Mouse (Mus musculus): ENCODE measurements around the gene Isoc2b.
"Not testable (repeated sequence)": the region's sequence is repeated elsewhere in the genome, so short reads cannot be mapped to it uniquely, and the experiment has no call there.

The Isoc2b gene

GRCm38 (mm10) chr7:4866631-4867180 lies 3.4 kb downstream of the Isoc2b start:
- CTCF ChIA-PET, result no interaction called here

DNA sequence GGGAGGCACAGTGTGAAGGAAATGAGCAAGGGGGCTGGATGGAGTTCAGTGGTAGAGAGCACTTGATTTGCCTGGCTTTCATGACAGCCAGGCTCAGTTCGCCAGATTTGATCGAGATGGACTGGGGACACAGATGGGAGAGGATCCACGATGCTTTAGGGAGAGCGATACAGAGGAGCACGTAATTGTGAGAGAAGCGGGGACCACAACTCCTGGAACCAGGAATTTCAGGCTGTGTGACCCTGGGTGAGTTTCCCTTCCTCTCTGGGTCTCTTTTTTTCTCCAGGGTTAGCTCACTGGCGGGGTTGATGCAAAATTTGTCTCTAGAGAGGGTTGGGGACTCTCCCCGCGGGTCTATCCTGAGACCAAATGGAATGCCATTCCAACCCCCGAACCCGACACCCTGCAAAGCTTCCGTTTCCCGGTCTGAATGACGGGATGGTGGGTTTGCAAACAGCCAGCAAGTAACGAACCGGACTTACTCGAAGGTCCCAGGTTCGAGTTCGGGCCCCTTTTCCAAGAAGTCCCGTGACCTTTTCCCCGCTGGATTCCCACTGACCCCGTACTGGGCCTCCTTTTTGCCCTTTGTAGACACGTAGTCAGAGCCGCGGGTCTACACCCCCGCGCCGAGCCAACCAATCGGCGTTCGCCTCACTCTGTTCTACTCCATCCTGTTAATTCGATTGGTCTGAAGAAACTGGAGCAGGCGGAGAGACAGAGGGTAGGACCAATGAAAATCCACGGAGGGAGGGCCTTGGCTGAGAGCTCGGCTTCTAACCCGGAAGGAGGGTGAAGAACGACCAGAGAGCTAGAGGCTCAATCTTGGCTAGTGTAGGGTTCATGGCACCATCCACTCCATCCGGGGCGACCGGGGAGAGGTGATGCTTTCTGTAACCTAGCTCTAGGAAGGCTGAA lies 4.2 kb downstream of the Isoc2b start:
- CTCF ChIA-PET, result no interaction called here

DNA sequence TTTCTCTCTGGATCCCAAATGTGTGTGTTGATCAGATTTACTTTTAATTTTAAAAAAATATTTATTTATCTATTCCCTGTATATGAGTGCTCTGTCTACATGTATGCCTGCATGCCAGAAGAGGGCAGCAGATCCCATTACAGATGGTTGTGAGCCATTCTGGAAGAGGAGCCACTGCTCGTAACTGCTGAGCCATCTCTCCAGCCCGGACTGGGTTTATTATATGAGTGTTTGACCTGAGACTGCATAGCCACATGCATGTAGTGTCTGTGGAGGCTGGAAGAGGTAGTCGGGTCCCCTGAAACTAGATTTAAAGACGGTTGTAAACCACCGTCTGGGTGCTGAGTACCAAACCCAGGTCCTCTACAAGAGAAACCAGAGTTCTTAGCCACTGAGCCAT lies 5.0 kb downstream of the Isoc2b start:
- CTCF ChIA-PET, result no interaction called here

GRCm38 (mm10) chr7:4864130-4864845 lies 5.8 kb downstream of the Isoc2b start:
- CTCF ChIA-PET, result interaction anchor here (0.7 kb wide), 1 partner anchor 76 kb away, joined by 3 read pairs; no protein-coding TSS in a partner anchor

- CTCF ChIA-PET, result no interaction called here
These were observed 6.4 kb downstream of the Isoc2b start for GRCm38 (mm10) chr7:4863541-4864080.

DNA sequence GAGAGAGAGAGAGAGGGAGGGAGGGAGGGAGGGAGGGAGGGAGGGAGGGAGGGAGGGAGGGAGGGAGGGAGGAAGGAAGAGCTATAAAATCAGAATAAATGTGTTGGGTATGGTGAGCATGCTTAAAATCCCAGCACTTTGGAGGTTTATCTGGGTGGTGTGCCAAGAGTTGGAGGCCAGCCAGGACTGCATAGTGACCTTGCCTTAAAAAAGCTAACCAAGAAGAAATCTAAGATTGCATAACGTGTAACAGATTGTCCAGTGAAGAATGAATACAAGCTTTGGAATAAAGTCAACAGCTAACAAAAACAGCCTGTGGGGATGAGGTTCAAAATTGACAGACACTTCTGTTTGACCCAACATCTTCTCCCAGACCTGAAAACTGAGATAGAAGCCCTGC lies 7.0 kb downstream of the Isoc2b start:
- CTCF ChIA-PET, result no interaction called here

GRCm38 (mm10) chr7:4860926-4861325 lies 9.1 kb downstream of the Isoc2b start:
- CTCF ChIA-PET, result not testable (repeated sequence)

DNA sequence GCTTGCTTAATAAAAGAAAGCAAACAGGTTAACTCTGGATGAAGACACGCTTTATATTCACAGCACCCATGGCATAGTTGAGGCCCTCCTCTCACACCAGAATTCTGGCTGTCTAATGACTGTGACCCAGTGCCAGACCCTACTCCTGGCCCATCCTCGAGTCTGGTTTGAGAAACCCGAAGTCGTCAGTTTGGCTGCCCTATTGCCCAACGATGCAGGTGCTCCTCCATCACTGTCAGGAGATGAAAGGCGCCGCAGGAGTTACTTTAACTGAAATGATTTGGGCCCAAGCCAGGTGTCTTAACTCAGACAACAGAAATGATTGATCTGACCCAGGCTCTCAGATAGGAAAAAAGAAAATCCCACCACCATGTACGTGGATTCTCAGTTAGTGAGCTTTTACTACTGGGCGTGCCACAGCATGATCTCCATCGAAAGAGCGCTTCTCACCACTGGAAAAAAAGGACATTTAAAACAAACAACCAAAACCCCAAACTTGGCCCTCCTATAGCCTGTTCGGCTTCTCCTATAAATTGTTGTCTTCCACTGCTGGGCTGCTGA lies 10.6 kb downstream of the Isoc2b start:
- CTCF ChIA-PET, result interaction anchor here (0.6 kb wide), 1 partner anchor 411 kb away, joined by 25 read pairs; no protein-coding TSS in a partner anchor

GRCm38 (mm10) chr7:4857321-4857720 lies 12.7 kb downstream of the Isoc2b start:
- CTCF ChIA-PET, result no interaction called here

GRCm38 (mm10) chr7:4856508-4856907 lies 13.6 kb downstream of the Isoc2b start:
- CTCF ChIA-PET, result no interaction called here

DNA sequence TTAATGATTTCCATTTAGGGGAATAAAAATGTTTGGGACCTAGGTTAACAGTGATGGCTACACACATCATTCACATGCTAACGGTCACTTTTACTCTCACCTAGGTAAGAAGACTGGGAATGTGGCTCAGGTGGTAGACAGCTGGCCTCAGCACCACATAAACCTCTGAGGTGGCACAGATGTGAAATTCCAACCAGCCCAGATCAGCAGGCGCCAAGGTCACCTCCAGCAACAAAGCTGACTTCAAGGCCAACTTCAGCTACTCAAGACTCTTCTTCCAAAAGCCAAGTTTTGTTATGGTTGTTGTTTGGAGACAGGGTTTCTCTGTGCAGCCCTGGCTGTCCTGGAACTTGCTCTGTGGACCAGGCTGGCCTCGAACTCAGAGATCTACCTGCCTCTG lies 16.4 kb downstream of the Isoc2b start:
- CTCF ChIA-PET, result no interaction called here

GRCm38 (mm10) chr7:4851315-4851688 lies 18.8 kb downstream of the Isoc2b start:
- CTCF ChIA-PET, result no interaction called here

DNA sequence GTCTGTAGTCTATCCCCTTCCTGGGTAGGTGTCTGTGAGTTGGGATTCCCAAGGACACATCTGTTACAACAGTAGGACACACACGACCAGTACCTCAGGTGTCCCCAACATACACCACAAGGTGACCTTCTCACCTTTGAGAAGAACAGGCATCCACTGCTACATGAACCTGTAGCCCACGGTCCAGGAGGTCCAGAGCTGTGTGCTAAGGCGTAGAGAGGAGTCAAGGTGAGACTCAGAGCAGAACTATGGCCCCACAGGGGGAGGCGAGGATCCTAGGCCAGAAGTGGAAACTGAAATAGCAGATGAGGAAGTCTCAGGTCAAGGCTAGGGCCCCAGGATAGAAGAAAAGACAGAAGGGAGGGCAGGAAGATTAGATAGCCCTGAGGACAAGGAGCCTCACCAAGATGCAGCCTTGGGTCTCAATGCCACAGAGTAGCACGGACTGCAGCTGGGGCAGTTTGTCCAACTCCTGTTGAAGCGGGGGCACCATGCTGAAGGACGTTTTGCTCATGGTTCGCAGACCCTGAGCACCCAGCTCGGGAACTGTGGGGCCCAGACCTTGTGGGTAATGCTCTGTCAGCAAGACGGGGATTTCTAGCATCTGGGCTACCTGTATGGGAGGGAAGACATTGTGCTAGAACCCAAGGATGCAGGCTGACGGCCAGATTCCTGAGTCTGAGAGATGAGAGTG lies 19.3 kb downstream of the Isoc2b start:
- CTCF ChIA-PET, result no interaction called here

GRCm38 (mm10) chr7:4849372-4849771 lies 20.7 kb downstream of the Isoc2b start:
- CTCF ChIA-PET, result no interaction called here

GRCm38 (mm10) chr7:4844917-4845309 lies 25.1 kb downstream of the Isoc2b start:
- CTCF ChIA-PET, result no interaction called here

DNA sequence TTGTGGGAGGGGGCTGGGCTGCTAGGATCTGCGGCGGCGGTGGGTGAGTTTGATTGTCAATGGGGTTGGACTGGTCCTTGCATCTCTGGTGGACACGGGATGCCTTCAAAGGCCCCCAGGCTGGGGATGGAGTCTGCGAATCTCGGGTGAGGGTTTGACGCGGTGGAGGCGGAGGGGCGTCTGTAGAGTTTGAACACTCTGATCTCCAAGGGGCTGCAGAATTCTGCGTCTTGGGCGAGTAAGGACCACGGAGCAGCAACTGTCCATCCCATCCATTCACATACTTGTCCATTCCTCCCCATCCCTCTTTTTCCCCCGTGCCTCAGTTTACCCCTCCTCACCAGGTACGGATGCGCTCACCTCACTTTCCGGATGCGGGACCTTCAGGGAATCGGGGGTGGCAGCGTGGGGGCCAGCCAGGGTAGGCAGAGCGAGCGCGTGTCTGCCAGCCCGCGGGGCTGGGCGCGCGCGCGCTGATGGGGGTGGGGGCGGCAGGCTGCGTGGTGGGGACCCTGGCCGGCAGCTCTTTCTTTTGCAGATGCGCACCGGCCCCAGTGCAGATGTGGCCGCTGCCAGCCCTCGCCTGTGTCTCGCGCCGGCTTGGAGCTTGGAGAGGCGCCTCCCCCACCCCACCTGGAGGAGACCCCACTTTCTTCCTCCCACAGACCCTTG lies 25.7 kb downstream of the Isoc2b start, which contains the start of gene Shisa7:
TSS of gene Shisa7 (minus strand) at position 452 of the 672 bp plus-strand sequence.
- CTCF ChIA-PET, result no interaction called here

DNA sequence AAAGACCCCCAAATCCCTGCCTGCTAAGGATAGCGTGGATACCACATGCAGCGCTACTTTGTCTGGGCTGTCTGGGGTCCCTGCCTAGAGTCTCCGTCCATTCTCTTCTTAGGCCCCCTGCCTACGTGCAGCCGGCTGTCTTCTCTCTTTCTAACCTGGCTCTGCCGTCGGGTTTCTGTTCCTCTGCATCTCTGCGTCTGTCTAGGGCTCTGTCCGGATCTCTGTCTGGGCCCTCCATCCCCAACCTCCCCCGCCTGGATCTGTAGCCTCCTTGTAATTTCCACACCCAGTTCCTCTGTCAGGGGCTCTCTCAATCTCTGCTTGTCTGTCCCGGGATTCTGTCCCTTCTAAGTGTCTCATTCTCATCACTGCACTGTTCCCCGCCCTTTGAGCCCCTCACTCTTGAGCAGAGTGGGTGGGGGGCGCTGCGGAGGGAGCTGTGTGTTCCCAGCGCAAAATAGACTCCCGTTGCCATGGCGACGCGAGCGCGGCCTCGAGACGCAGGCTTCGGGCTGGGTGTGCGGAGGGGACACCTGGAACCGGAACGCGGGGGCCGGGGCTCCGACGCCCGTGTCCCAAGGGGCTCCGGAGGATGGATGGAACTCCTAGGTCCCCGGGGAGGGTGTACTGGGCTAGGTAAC lies 26.3 kb downstream of the Isoc2b start:
- CTCF ChIA-PET, result no interaction called here

- CTCF ChIA-PET, result no interaction called here
These were observed 27.4 kb downstream of the Isoc2b start for GRCm38 (mm10) chr7:4842634-4843131.

GRCm38 (mm10) chr7:4842077-4842476 lies 28.0 kb downstream of the Isoc2b start:
- CTCF ChIA-PET, result no interaction called here

DNA sequence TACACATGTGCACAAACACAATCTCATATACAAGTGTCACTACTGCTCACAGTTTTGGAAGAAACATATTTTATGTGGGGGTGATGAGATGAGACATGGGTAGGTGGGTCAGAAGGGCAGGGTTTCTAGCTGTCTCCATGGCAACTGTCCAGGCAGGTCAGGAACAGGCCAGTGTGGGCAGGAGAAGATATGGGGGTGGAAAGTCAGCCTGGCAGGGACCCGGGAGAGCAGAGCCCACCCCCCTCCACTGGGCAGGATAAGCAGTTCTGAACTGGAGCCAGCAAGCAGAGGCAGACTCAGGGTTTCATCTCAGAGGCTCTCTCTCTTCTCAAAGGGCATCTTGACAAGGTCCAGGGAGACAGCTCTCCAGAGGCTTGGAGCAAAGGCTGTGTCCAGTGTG lies 32.4 kb downstream of the Isoc2b start:
- CTCF ChIA-PET, result no interaction called here

Data from spleen, embryonic (tissue).